Mouse (Mus musculus) fibroblast of lung, adult 2 months (primary cell): ENCODE measurements around the gene Gripap1.

Experiments
- DNase-seq: peaks from one replicate; pipeline ENCODE4 v3.0.0-alpha.2; 2011; ENCODE audit warnings: low read depth

The Gripap1 gene

GRCm38 (mm10) chrX:7867141-7867540, 77.6 kb downstream of the Gripap1 start:
- no peak for DNase-seq

GRCm38 (mm10) chrX:7868506-7868905, 78.9 kb downstream of the Gripap1 start:
- no peak for DNase-seq

- no peak for DNase-seq
These were observed 80.3 kb downstream of the Gripap1 start for GRCm38 (mm10) chrX:7869826-7870225.
